Mouse (Mus musculus) forebrain, embryonic 13.5 days (tissue): ENCODE data around the gene Gna15. TPM values are rescaled to one million over a fixed set of nuclear protein-coding genes. Genes with fewer than 3 reads are reported as not detected.

Experiments
- ATAC-seq: fragments of 200-750 bp; cut with Nextera tagmentation; 2 replicates; pipeline ENCODE4 v1.8.0; 2017
- H3K27ac ChIP-seq: fragments of 300-500 bp; sonication (generic); 2 replicates; pipeline ENCODE4 v1.5.1; 2015; ENCODE audit warnings: inconsistent platforms, mild to moderate bottlenecking, moderate library complexity
- H3K27me3 ChIP-seq: fragments of 300-500 bp; sonication (generic); 2 replicates; pipeline ENCODE4 v1.6.1; 2015; ENCODE audit warnings: mild to moderate bottlenecking, inconsistent platforms
- H3K36me3 ChIP-seq: fragments of 300-500 bp; sonication (generic); 2 replicates; pipeline ENCODE4 v1.6.1; 2015; ENCODE audit warnings: mild to moderate bottlenecking, inconsistent platforms; ENCODE audit not compliant: poor library complexity, severe bottlenecking
- H3K4me1 ChIP-seq: fragments of 300-500 bp; sonication (generic); 2 replicates; pipeline ENCODE4 v1.6.1; 2015; ENCODE audit warnings: inconsistent platforms
- H3K4me2 ChIP-seq: fragments of 300-500 bp; sonication (generic); 2 replicates; pipeline ENCODE4 v1.6.1; 2015; ENCODE audit warnings: inconsistent platforms, mild to moderate bottlenecking, moderate library complexity
- H3K4me3 ChIP-seq: fragments of 300-500 bp; sonication (generic); 2 replicates; pipeline ENCODE4 v1.5.1; 2015; ENCODE audit warnings: mild to moderate bottlenecking, inconsistent platforms
- H3K9ac ChIP-seq: fragments of 300-500 bp; sonication (generic); 2 replicates; pipeline ENCODE4 v1.6.1; 2015; ENCODE audit warnings: mild to moderate bottlenecking, inconsistent platforms
- H3K9me3 ChIP-seq: fragments of 300-500 bp; sonication (generic); replicated peaks from 2 replicates; pipeline ENCODE4 v1.6.1; 2016; ENCODE audit warnings: inconsistent platforms
- WGBS: fragments of 180-500 bp; shearing (Covaris S2); methylation state at CpG from one replicate; pipeline ENCODE4 v1.1.7; 2015; 5-methylcytosine and 5-hydroxymethylcytosine counted together
- polyA plus RNA-seq: library from polyadenylated mRNA; unstranded; fragments of >200 nt; fragmentation: Nextera tagmentation; extraction: Ambion mirVana; gene quantifications from 2 replicates; pipeline ENCODE4 v1.2.1, GENCODE M21; 2015

Gene Gna15
- polyA plus RNA-seq, 1 experiment from 2014 or later = 0.57 TPM

GRCm38 (mm10) chr10:81497401-81498270 lies 26.4 kb downstream of the Gna15 start:
- no peak for ATAC-seq
- 86% methylated on average over 17 of the region's 17 CpGs for WGBS
- H3K4me2 ChIP-seq = peak overlapping the region; percentile 57
- H3K27ac ChIP-seq = no peak overlapping the region
- no peak overlapping the region for H3K9ac ChIP-seq
- no peaks in the 10 kb centered on the region for H3K27me3 ChIP-seq
- no peaks in the 10 kb centered on the region for H3K9me3 ChIP-seq
- H3K4me1 ChIP-seq = peaks cover 28% of the 10 kb centered on the region
- H3K4me3 ChIP-seq = peak overlapping the region; percentile 82; the same call in 1 of the 2 replicates
- H3K36me3 ChIP-seq = peaks cover 11% of the 10 kb centered on the region

- 30% methylated on average over 4 of the region's 4 CpGs for WGBS
- H3K4me2 ChIP-seq = peak overlapping the region; percentile 57
- peak overlapping the region; percentile 82 for H3K4me3 ChIP-seq
- H3K36me3 ChIP-seq = peaks cover 18% of the 10 kb centered on the region
- peak overlapping the region; percentile 59 for H3K9ac ChIP-seq
- H3K9me3 ChIP-seq = no peaks in the 10 kb centered on the region
- peaks cover 28% of the 10 kb centered on the region for H3K4me1 ChIP-seq
- 0 out of 2 replicates have a peak, but pooled peaks have one; percentile 1 for ATAC-seq
- no peaks in the 10 kb centered on the region for H3K27me3 ChIP-seq
- peak overlapping the region; percentile 6; the same call in 1 of the 2 replicates for H3K27ac ChIP-seq
Measured at GRCm38 (mm10) chr10:81496969-81497368, 27.1 kb downstream of the Gna15 start.

- WGBS = under 1% methylated on average over 45 of the region's 45 CpGs
- Histone ChIP-seq H3K9ac (peak within 1 kb of the TSS; percentile 87), H3K4me3 (peak within 1 kb of the TSS; percentile 82), H3K36me3 (peaks cover 24% of the 10 kb centered on the region), H3K9me3 (no peaks in the 10 kb centered on the region), H3K4me1 (peaks cover 28% of the 10 kb centered on the region), H3K27ac (peak within 1 kb of the TSS; percentile 60), H3K27me3 (no peaks in the 10 kb centered on the region), H3K4me2 (peak within 1 kb of the TSS; percentile 100)
- ATAC-seq = peak; percentile 97
Measured at GRCm38 (mm10) chr10:81496264-81496901, 27.6 kb downstream of the Gna15 start, which contains the start of gene Ncln. Gene Ncln (minus strand): TSS chr10:81496392.

GRCm38 (mm10) chr10:81495616-81496263 lies 28.3 kb downstream of the Gna15 start:
- peak overlapping the region; percentile 60; the same call in 1 of the 2 replicates for H3K27ac ChIP-seq
- peak overlapping the region; percentile 82 for H3K4me3 ChIP-seq
- peak overlapping the region; percentile 87 for H3K9ac ChIP-seq
- peaks cover 28% of the 10 kb centered on the region for H3K4me1 ChIP-seq
- H3K9me3 ChIP-seq = no peaks in the 10 kb centered on the region
- H3K27me3 ChIP-seq = no peaks in the 10 kb centered on the region
- WGBS = 2% methylated on average over 41 of the region's 41 CpGs
- H3K36me3 ChIP-seq = peaks cover 30% of the 10 kb centered on the region
- peak overlapping the region; percentile 100 for H3K4me2 ChIP-seq
- peak; percentile 28; the same call in 1 of the 2 replicates for ATAC-seq

- Histone ChIP-seq H3K4me2 (peak overlapping the region; percentile 100), H3K9me3 (no peaks in the 10 kb centered on the region), H3K27me3 (no peaks in the 10 kb centered on the region), H3K9ac (peak overlapping the region; percentile 87), H3K4me3 (peak overlapping the region; percentile 82), H3K27ac (no peak overlapping the region), H3K36me3 (peaks cover 36% of the 10 kb centered on the region), H3K4me1 (peaks cover 28% of the 10 kb centered on the region)
- WGBS = 74% methylated on average over 6 of the region's 6 CpGs
- no peak for ATAC-seq
Measured at GRCm38 (mm10) chr10:81495151-81495550, 28.9 kb downstream of the Gna15 start.

GRCm38 (mm10) chr10:81494260-81495041 lies 29.6 kb downstream of the Gna15 start:
- H3K4me2 ChIP-seq = peak overlapping the region; percentile 100
- WGBS = 92% methylated on average over 11 of the region's 11 CpGs
- peaks cover 28% of the 10 kb centered on the region for H3K4me1 ChIP-seq
- ATAC-seq = no peak
- peak overlapping the region; percentile 82 for H3K4me3 ChIP-seq
- H3K27ac ChIP-seq = no peak overlapping the region
- H3K27me3 ChIP-seq = no peaks in the 10 kb centered on the region
- no peaks in the 10 kb centered on the region for H3K9me3 ChIP-seq
- peak overlapping the region; percentile 87; the same call in 1 of the 2 replicates for H3K9ac ChIP-seq
- peaks cover 43% of the 10 kb centered on the region for H3K36me3 ChIP-seq

- no peak overlapping the region for H3K4me3 ChIP-seq
- H3K27ac ChIP-seq = no peak overlapping the region
- H3K9me3 ChIP-seq = no peaks in the 10 kb centered on the region
- no peak overlapping the region for H3K4me2 ChIP-seq
- H3K9ac ChIP-seq = no peak overlapping the region
- H3K27me3 ChIP-seq = no peaks in the 10 kb centered on the region
- peaks cover 28% of the 10 kb centered on the region for H3K4me1 ChIP-seq
- 83% methylated on average over 8 of the region's 8 CpGs for WGBS
- H3K36me3 ChIP-seq = peaks cover 50% of the 10 kb centered on the region
- ATAC-seq = no peak
Measured at GRCm38 (mm10) chr10:81493601-81494220, 30.3 kb downstream of the Gna15 start.

- Histone ChIP-seq H3K27me3 (no peaks in the 10 kb centered on the region), H3K4me3 (no peak overlapping the region), H3K9me3 (no peaks in the 10 kb centered on the region), H3K36me3 (peaks cover 60% of the 10 kb centered on the region), H3K27ac (no peak overlapping the region), H3K9ac (no peak overlapping the region), H3K4me2 (no peak overlapping the region), H3K4me1 (peaks cover 27% of the 10 kb centered on the region)
- no peak for ATAC-seq
- WGBS = 91% methylated on average over 11 of the region's 11 CpGs
Measured at GRCm38 (mm10) chr10:81492606-81493240, 31.3 kb downstream of the Gna15 start.

DNA sequence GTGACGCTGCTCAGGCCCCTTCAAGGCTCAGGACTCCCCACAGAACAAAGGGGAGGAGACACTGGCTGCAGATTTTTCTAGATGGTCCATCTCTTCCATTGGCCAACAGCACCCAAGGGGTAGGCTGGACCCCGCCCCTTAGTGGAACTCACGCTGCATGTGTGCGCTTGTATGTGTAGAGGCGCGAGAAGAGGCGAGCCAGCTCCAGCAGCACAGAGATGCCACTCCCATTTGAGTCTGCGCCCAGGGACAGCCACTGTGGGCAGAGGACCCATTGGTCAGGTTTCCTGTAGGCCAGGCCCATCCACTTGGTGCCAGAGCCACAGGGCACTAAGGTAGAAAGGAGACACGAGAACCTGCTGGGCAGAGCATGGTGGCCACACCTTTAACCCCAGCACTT lies 33.0 kb downstream of the Gna15 start:
- Histone ChIP-seq H3K4me1 (peaks cover 20% of the 10 kb centered on the region), H3K27me3 (no peaks in the 10 kb centered on the region), H3K27ac (no peak overlapping the region), H3K4me3 (no peak overlapping the region), H3K4me2 (no peak overlapping the region), H3K9ac (no peak overlapping the region), H3K36me3 (peaks cover 77% of the 10 kb centered on the region), H3K9me3 (no peaks in the 10 kb centered on the region)
- ATAC-seq = no peak
- 95% methylated on average over 9 of the region's 9 CpGs for WGBS

GRCm38 (mm10) chr10:81489941-81490340 lies 34.1 kb downstream of the Gna15 start:
- Histone ChIP-seq H3K9me3 (no peaks in the 10 kb centered on the region), H3K4me3 (no peak overlapping the region), H3K27ac (no peak overlapping the region), H3K4me1 (peaks cover 16% of the 10 kb centered on the region), H3K36me3 (peaks cover 83% of the 10 kb centered on the region), H3K27me3 (no peaks in the 10 kb centered on the region), H3K9ac (no peak overlapping the region), H3K4me2 (no peak overlapping the region)
- ATAC-seq = no peak
- WGBS = 85% methylated on average over 14 of the region's 14 CpGs
